Mouse (Mus musculus) macrophage (primary cell): ENCODE results near the gene Arl6ip4. TPM values are rescaled to one million over a fixed set of nuclear protein-coding genes. Genes with fewer than 3 reads are reported as not detected.

Experiments
- H3K27ac ChIP-seq: fragments of 350-480 bp; formaldehyde crosslinking; 2 replicates; pipeline ENCODE4 v1.9.0; 2021
- H3K36me3 ChIP-seq: fragments of 350-480 bp; formaldehyde crosslinking; 2 replicates; pipeline ENCODE4 v1.9.0; 2021; ENCODE audit errors: inconsistent target
- H3K4me3 ChIP-seq: fragments of 350-480 bp; formaldehyde crosslinking; 2 replicates; pipeline ENCODE4 v1.9.0; 2021; ENCODE audit errors: inconsistent target
- H3K79me2 ChIP-seq: fragments of 350-480 bp; formaldehyde crosslinking; 2 replicates; pipeline ENCODE4 v1.9.0; 2021; ENCODE audit errors: inconsistent target
- WGBS: methylation state at CpG from one replicate; pipeline ENCODE4 v1.1.7; 2026; ENCODE audit warnings: inconsistent platforms; ENCODE audit not compliant: missing documents; 5-methylcytosine and 5-hydroxymethylcytosine counted together
- polyA plus RNA-seq: library from polyadenylated mRNA; stranded (reverse); fragments of 250-400 nt; gene quantifications from 3 replicates; pipeline ENCODE4 v1.2.4, GENCODE M21; 2018; ENCODE audit warnings: inconsistent platforms

The Arl6ip4 gene
- polyA plus RNA-seq, 1 experiment from 2014 or later = 60.2 TPM

GRCm38 (mm10) chr5:124155943-124156342 is 40.1 kb downstream of the Arl6ip4 start:
- no peaks in the 10 kb centered on the region for H3K79me2 ChIP-seq
- no peak overlapping the region for H3K4me3 ChIP-seq
- H3K36me3 ChIP-seq = no peaks in the 10 kb centered on the region
- no peak overlapping the region for H3K27ac ChIP-seq
- WGBS = 85% methylated on average over 5 of the region's 5 CpGs

- H3K4me3 ChIP-seq = no peak overlapping the region
- H3K27ac ChIP-seq = no peak overlapping the region
- no peaks in the 10 kb centered on the region for H3K36me3 ChIP-seq
- 87% methylated on average over 4 of the region's 4 CpGs for WGBS
- no peaks in the 10 kb centered on the region for H3K79me2 ChIP-seq
These were observed 42.4 kb downstream of the Arl6ip4 start for GRCm38 (mm10) chr5:124158305-124158704.

GRCm38 (mm10) chr5:124159453-124159852 is 43.6 kb downstream of the Arl6ip4 start:
- H3K27ac ChIP-seq = no peak overlapping the region
- 88% methylated on average over 7 of the region's 7 CpGs for WGBS

GRCm38 (mm10) chr5:124161831-124162230 is 45.9 kb downstream of the Arl6ip4 start:
- no peaks in the 10 kb centered on the region for H3K79me2 ChIP-seq
- WGBS = 89% methylated on average over 10 of the region's 10 CpGs
- no peak overlapping the region for H3K27ac ChIP-seq
- no peaks in the 10 kb centered on the region for H3K36me3 ChIP-seq
- H3K4me3 ChIP-seq = no peak overlapping the region

More at GRCm38 (mm10) chr5:124159453-124159852, 43.6 kb downstream of the Arl6ip4 start:
- Histone ChIP-seq H3K79me2 (no peaks in the 10 kb centered on the region), H3K4me3 (no peak overlapping the region), H3K36me3 (no peaks in the 10 kb centered on the region)

- no peaks in the 10 kb centered on the region for H3K36me3 ChIP-seq
- no peaks in the 10 kb centered on the region for H3K79me2 ChIP-seq
- H3K4me3 ChIP-seq = no peak overlapping the region
- no peak overlapping the region for H3K27ac ChIP-seq
- 76% methylated on average over 5 of the region's 5 CpGs for WGBS
These were observed 46.7 kb downstream of the Arl6ip4 start for GRCm38 (mm10) chr5:124162577-124162976.

DNA sequence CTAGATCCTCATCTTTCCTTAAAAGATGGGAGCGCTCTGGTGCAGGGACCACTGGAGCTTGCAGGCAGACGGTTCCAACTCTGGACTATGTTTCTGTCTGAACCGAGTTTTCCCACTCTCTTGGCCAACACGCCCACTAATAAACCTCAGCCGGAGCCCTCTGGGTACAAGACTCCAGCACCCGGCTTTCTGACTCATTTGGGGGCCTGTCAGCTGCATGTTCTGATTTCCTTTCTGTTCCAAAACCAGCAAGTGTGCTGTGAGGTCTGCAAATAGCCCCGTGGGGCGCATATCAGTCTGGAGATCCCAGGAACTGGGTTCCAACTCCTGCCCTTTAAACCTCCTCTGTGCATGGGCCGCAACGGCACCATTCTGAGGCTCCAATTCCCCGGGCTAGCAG is 47.6 kb downstream of the Arl6ip4 start:
- H3K4me3 ChIP-seq = no peak overlapping the region
- H3K36me3 ChIP-seq = no peaks in the 10 kb centered on the region
- H3K79me2 ChIP-seq = no peaks in the 10 kb centered on the region
- WGBS = 84% methylated on average over 11 of the region's 11 CpGs
- H3K27ac ChIP-seq = no peak overlapping the region

- Histone ChIP-seq H3K79me2 (no peaks in the 10 kb centered on the region), H3K36me3 (no peaks in the 10 kb centered on the region), H3K27ac (no peak overlapping the region), H3K4me3 (no peak overlapping the region)
- WGBS = 60% methylated on average over 15 of the region's 15 CpGs
These were observed 50.0 kb downstream of the Arl6ip4 start for GRCm38 (mm10) chr5:124165622-124166570.

DNA sequence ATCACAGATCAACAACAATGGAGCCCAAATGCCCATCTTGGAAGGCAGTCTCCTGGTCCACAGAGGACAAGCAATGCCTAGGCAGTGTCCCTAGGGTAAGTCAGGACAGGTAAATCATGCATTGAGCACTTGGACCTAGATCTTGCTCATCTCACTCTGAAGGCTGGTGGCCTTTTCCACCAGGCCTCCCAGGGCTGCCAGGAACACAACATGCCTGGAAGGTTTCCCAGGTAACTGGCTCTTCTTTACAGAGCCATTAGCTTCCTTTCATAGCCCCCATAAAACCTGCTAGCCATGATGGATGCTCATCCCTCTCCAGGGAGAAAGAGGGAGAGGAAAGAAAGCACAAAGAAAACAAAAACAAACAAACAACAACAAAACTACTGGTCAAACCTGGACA is 50.9 kb downstream of the Arl6ip4 start:
- H3K4me3 ChIP-seq = no peak overlapping the region
- H3K79me2 ChIP-seq = no peaks in the 10 kb centered on the region
- H3K27ac ChIP-seq = no peak overlapping the region
- H3K36me3 ChIP-seq = no peaks in the 10 kb centered on the region

DNA sequence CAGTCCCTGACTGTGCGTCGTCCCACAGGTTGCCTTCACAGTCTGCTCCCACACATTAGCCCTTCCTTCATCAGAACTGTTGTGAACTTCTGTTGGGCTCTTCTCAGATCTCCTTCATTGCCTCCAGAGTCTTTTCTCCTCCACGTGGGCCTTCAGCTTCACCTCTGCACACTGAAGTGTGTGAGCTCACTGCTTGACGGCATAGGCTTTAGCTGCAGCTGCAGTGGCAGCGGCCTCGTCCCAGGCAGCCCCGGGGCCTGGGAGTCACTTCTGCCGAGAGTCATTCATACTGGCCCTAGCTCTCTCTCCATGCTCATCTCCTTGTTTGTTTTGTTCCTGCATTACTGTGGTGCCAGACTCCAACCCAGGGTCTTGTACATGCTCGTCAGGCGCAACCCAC is 51.7 kb downstream of the Arl6ip4 start:
- H3K4me3 ChIP-seq = no peak overlapping the region
- H3K79me2 ChIP-seq = no peaks in the 10 kb centered on the region
- no peaks in the 10 kb centered on the region for H3K36me3 ChIP-seq
- H3K27ac ChIP-seq = no peak overlapping the region
- WGBS = 88% methylated on average over 10 of the region's 10 CpGs

Other genes with a start within 250 kb of the Arl6ip4 start
- gene Hcar1, start 236.1 kb upstream of the Arl6ip4 start, polyA plus RNA-seq = not detected in 3 replicates
- 32.8 to 151 TPM (median 58.4 TPM) in 3 replicates for gene Denr, start 208.9 kb upstream of the Arl6ip4 start, polyA plus RNA-seq
- gene Gm43518, start 188.7 kb upstream of the Arl6ip4 start, polyA plus RNA-seq = not detected in 3 replicates
- 0.93 to 1.7 TPM (median 1.1 TPM) in 3 replicates for gene Ccdc62, start 185.4 kb upstream of the Arl6ip4 start, polyA plus RNA-seq
- 0.04 to 0.47 TPM (median 0.21 TPM) in 3 replicates for gene Hip1r, start 142.5 kb upstream of the Arl6ip4 start, polyA plus RNA-seq
- gene Vps37b, start 83.8 kb upstream of the Arl6ip4 start, polyA plus RNA-seq = 13.1 to 27.6 TPM (median 22.7 TPM) in 3 replicates
- gene Abcb9, start 20.3 kb upstream of the Arl6ip4 start, polyA plus RNA-seq = 1.6 to 2.1 TPM (median 1.6 TPM) in 3 replicates
- gene Ogfod2, start 3.8 kb upstream of the Arl6ip4 start, polyA plus RNA-seq = 4.3 to 17.5 TPM (median 13.1 TPM) in 3 replicates
- gene Pitpnm2, start 133.7 kb downstream of the Arl6ip4 start, polyA plus RNA-seq = 0.12 to 2.2 TPM (median 1.9 TPM) in 3 replicates
- 1.4 to 2.4 TPM (median 2.1 TPM) in 3 replicates for gene Mphosph9, start 211.9 kb downstream of the Arl6ip4 start, polyA plus RNA-seq
- 10.0 to 15.0 TPM (median 13.1 TPM) in 3 replicates for gene 2810006K23Rik, start 212.0 kb downstream of the Arl6ip4 start, polyA plus RNA-seq
- gene Cdk2ap1, start 247.0 kb downstream of the Arl6ip4 start, polyA plus RNA-seq = 42.3 to 77.9 TPM (median 75.7 TPM) in 3 replicates